In the genomic region with DNA sequence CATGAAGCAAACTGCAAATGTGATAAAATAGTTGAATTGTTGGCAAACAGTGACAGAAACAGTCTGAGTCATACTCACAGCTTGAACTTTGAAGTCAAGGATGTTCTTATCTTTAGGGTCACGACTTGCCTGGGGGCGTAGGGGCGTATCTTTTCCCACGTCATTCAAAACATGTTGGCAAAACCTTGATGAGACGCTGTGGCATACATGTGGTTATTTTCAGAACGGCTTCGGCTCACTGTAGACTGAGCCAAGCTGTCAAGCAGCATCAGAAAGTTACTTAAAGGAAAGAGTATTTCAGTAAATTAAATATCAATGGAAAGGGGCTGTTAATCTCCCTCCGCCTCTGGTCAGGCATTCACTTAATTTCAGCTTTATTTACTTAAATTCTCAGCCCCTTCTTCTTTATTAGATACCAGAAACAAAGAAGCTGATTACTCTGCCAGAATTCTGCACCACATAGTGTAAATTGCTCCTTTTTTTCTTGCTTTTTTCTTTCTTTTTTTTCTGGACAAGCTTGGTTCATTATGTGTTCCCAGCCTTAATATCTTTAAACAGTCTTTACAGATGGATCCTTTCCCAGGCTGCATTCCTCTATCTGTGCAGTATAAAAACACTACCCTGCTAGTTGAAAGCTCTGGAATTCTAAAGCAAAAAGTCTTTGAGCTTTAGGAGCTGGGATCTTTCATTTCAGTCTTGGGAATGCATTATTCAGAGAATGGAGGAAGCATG, we compare ENCODE assay signal across 11 mouse cellular contexts.
DNase-seq lines count a peak whose midpoint lies in the region; TF ChIP-seq lines count a peak whose summit lies in the region.
"Had no signal": no experiment of that assay in that cellular context is flagged by ENCODE, and none has a peak within 500 bp of the region (broad histone marks: within the 10 kb centered on the region; RNA-seq: fewer than 3 reads in every experiment).

No protein-coding gene starts in this region.

- DNase-seq in embryo, embryonic 10 days (ENCODE audit: low spot score), result peak; percentile 12
- DNase-seq in embryo, embryonic 11 days, result no peak
- peak; percentile 1 to 2 for DNase-seq in layer of hippocampus, postnatal 36 days
- no peak for DNase-seq in layer of hippocampus, adult 2 months (ENCODE audit: low spot score in 2 of 2)
- DNase-seq in right cerebral cortex, postnatal 4 days, result peak; percentile 4
- DNase-seq in right cerebral cortex, postnatal 25 days, result no peak
- DNase-seq in urinary bladder, postnatal 4 days (ENCODE audit: low spot score in 2 of 2), result no peak
- DNase-seq in urinary bladder, postnatal 25 days (ENCODE audit: low spot score), result no peak

- no peak for TF ChIP-seq CTCF in layer of hippocampus, adult 2 months (conservative IDR thresholded peaks at IDR 0.05)

- H3K27ac ChIP-seq in layer of hippocampus, adult 2 months, result no peak overlapping the region
- H3K27ac ChIP-seq: embryonic facial prominence, embryonic 13.5 days; stomach, embryonic 15.5 days had no signal

- H3K4me3 ChIP-seq in layer of hippocampus, adult 2 months, result no peak overlapping the region
- H3K4me3 ChIP-seq: embryonic facial prominence, embryonic 13.5 days; megakaryocyte, embryonic 14.5 days; stomach, embryonic 15.5 days had no signal

Comparison
In these comparisons a context has a peak if more than half of its experiments do, and no peak if none do; other contexts are left out.
1. DNase-seq: peak in embryo, embryonic 10 days (single experiment), layer of hippocampus, postnatal 36 days (2 of 2) and right cerebral cortex, postnatal 4 days (single experiment); none in embryo, embryonic 11 days (single experiment), layer of hippocampus, adult 2 months (0 of 2), right cerebral cortex, postnatal 25 days (single experiment), urinary bladder, postnatal 4 days (0 of 2) and urinary bladder, postnatal 25 days (single experiment).